Mouse (Mus musculus) embryonic fibroblast, embryonic 13.5 days (primary cell): ENCODE data around the gene Lrrc55.

Experiments used
- CTCF ChIP-seq: IDR thresholded peaks from 2 replicates; pipeline ENCODE4 v1.5.1; 2011; ENCODE audit warnings: mild to moderate bottlenecking, control low read depth, low read length, moderate library complexity, borderline replicate concordance; ENCODE audit not compliant: insufficient read depth
- POLR2A ChIP-seq: IDR thresholded peaks from 2 replicates; pipeline ENCODE4 v1.6.1; 2011; ENCODE audit warnings: low read depth, mild to moderate bottlenecking, control low read depth, low read length, moderate library complexity

DNA sequence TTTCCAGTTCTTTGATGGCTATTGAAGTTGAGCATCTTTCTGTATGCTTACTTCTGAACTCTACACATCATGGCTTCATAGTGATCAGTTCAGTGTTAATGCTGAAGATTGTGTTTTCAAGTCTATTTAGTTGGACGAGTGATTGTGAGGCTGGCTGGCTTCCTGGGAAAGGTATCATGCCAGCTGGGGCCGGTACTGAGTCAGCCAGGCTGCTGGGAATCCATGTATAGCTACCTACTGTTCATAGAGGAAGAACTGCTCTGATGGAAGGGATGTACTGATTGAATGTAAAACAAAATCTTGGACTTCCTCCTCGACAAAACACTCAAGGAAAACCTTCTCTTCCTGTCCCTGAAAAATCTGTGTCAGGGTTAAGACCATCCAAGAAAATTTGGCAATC is 51.7 kb downstream of the Lrrc55 start:
- TF ChIP-seq CTCF: no peak
- no peak for TF ChIP-seq POLR2A
